Mouse (Mus musculus) Muller cell, postnatal 12 days (primary cell): ENCODE results near the gene 1700067K01Rik.
"Not testable (repeated sequence)": the region's sequence is repeated elsewhere in the genome, so short reads cannot be mapped to it uniquely, and the experiment has no call there.

Source experiments
- DNase-seq: peaks from one replicate; pipeline ENCODE4 v3.0.0-alpha.2; 2015; ENCODE audit errors: inconsistent ontology term

Gene 1700067K01Rik

GRCm38 (mm10) chr8:83982449-83982848 lies 18.9 kb upstream of the 1700067K01Rik start:
- DNase-seq, result no peak

GRCm38 (mm10) chr8:83983222-83983621 lies 18.1 kb upstream of the 1700067K01Rik start:
- not testable (repeated sequence) for DNase-seq

GRCm38 (mm10) chr8:83989243-83989642 lies 12.1 kb upstream of the 1700067K01Rik start:
- no peak for DNase-seq

GRCm38 (mm10) chr8:83990170-83990569 lies 11.1 kb upstream of the 1700067K01Rik start:
- DNase-seq, result no peak

- DNase-seq, result no peak
Observed at GRCm38 (mm10) chr8:83992488-83992887, 8.8 kb upstream of the 1700067K01Rik start.

GRCm38 (mm10) chr8:83994030-83994429 lies 7.3 kb upstream of the 1700067K01Rik start:
- DNase-seq, result no peak

- no peak for DNase-seq
Observed at GRCm38 (mm10) chr8:83995973-83996372, 5.3 kb upstream of the 1700067K01Rik start.

- peak; percentile 95 for DNase-seq
Observed at GRCm38 (mm10) chr8:83996567-83997505, 4.5 kb upstream of the 1700067K01Rik start.

- peak; percentile 64 for DNase-seq
Observed at GRCm38 (mm10) chr8:83997511-83998141, 3.7 kb upstream of the 1700067K01Rik start, which contains the start of gene Samd1. Gene Samd1, plus strand, starts transcription at chr8:83997672.

- DNase-seq, result peak; percentile 51
Observed at GRCm38 (mm10) chr8:83998231-83999056, 2.9 kb upstream of the 1700067K01Rik start.

- DNase-seq, result no peak
Observed at GRCm38 (mm10) chr8:83999057-83999705, 2.1 kb upstream of the 1700067K01Rik start.

- DNase-seq, result no peak
Observed at GRCm38 (mm10) chr8:83999825-84000224, 1.5 kb upstream of the 1700067K01Rik start.

- DNase-seq, result no peak
Observed at GRCm38 (mm10) chr8:84002957-84003611, 1.8 kb downstream of the 1700067K01Rik start.

- DNase-seq, result no peak
Observed at GRCm38 (mm10) chr8:84003612-84004246, 2.4 kb downstream of the 1700067K01Rik start.

GRCm38 (mm10) chr8:84004533-84005201 lies 3.4 kb downstream of the 1700067K01Rik start:
- DNase-seq, result peak; percentile 95

- DNase-seq, result not testable (repeated sequence)
Observed at GRCm38 (mm10) chr8:84005502-84005901, 4.2 kb downstream of the 1700067K01Rik start.

- no peak for DNase-seq
Observed at GRCm38 (mm10) chr8:84008362-84008761, 7.1 kb downstream of the 1700067K01Rik start.

GRCm38 (mm10) chr8:84009876-84010275 lies 8.6 kb downstream of the 1700067K01Rik start:
- peak; percentile 82 for DNase-seq
